Mouse (Mus musculus) stomach, postnatal 0 days (tissue): ENCODE measurements around the gene Thsd4.

Experiments
- CTCF ChIP-seq: IDR thresholded peaks from 2 replicates; pipeline ENCODE4 v1.5.1; 2016; ENCODE audit warnings: antibody characterized with exemption, low read depth, mild to moderate bottlenecking, moderate library complexity
- EP300 ChIP-seq: optimal IDR thresholded peaks from 2 replicates; pipeline ENCODE3; 2016; ENCODE audit warnings: antibody characterized with exemption

DNA sequence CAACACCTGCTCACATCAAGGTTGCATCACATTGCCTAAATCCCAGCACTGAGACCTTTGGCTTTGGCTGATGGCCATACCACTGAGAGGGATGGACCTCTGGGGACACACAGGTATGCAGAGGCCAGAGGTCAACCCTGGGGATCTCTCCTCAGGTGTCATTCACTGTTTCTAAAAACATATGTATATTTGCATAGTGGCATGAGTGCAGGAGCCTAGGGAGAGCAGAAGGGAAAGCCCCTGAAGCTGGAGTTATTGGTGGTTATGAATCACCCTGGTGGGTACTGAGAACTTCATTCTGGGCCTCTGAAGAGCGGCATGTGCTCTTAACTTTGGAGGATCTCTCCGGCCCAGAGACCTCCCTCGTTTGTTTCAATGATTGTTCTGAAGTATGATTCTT is 235.5 kb downstream of the Thsd4 start:
- TF ChIP-seq CTCF, result no peak
- no peak for TF ChIP-seq EP300
